Mouse (Mus musculus): ENCODE data around the gene Gpt2.

GRCm38 (mm10) chr8:85488631-85489030 lies 3.7 kb upstream of the Gpt2 start:
- TF ChIP-seq CTCF (IDR thresholded peaks at IDR 0.05; ENCODE audit: extremely low read depth, insufficient read length, insufficient replicate concordance, low read depth, low read length) (no peak), POLR2A (IDR thresholded peaks at IDR 0.05; ENCODE audit: low read depth, low read length) (no peak)

All from small intestine, adult 2 months (tissue).